Mouse (Mus musculus) liver, embryonic 14.5 days (tissue): ENCODE measurements around the gene Pitpnb.

Experiments used
- CTCF ChIP-seq: IDR thresholded peaks from 2 replicates; pipeline ENCODE4 v1.5.1; 2016; ENCODE audit warnings: antibody characterized with exemption, low read depth, control low read depth
- EP300 ChIP-seq: IDR thresholded peaks from 2 replicates; pipeline ENCODE4 v1.6.1; 2016; ENCODE audit warnings: antibody characterized with exemption, low read depth

- TF ChIP-seq CTCF (no peak), EP300 (no peak)
Measured at GRCm38 (mm10) chr5:111325813-111326212, 4.8 kb upstream of the Pitpnb start.
